Mouse (Mus musculus) adrenal gland, adult 2 months (tissue): ENCODE results near the gene Rtp2. TPM values are rescaled to one million over a fixed set of nuclear protein-coding genes. Genes with fewer than 3 reads are reported as not detected.

Experiments used
- DNase-seq: peaks from one replicate; pipeline ENCODE4 v3.0.0; 2021
- long read RNA-seq: library from polyadenylated mRNA; stranded (forward); transcript quantifications from one replicate; pipeline ENCODE4 v2.0.0, GENCODE M21; 2021
- polyA plus RNA-seq: library from polyadenylated mRNA; depleted of rRNA; stranded (reverse); fragments of >200 nt; gene quantifications from 2 replicates; pipeline ENCODE4 v1.2.3, GENCODE M21; 2012; rRNA removed
- total RNA-seq, 2 experiments: library from RNA; stranded (reverse); gene quantifications; 2 replicates each; pipeline ENCODE4 v1.2.3; 2021

Rtp2 gene
- total RNA-seq (not detected), polyA plus RNA-seq (not detected in 2 replicates)
- long read RNA-seq: 0 reads

GRCm38 (mm10) chr16:23932294-23932693, at the start of gene Rtp2:
Gene Rtp2 (minus strand): TSS chr16:23932394.
- no peak for DNase-seq

GRCm38 (mm10) chr16:23980991-23981720, 49.0 kb upstream of the Rtp2 start:
- DNase-seq: peak; percentile 72

- no peak for DNase-seq
These were observed 48.1 kb upstream of the Rtp2 start for GRCm38 (mm10) chr16:23980201-23980870.

GRCm38 (mm10) chr16:23979446-23979845, 47.3 kb upstream of the Rtp2 start:
- peak; percentile 59 for DNase-seq

GRCm38 (mm10) chr16:23978495-23978894, 46.3 kb upstream of the Rtp2 start:
- DNase-seq: no peak

- DNase-seq: no peak
These were observed 45.5 kb upstream of the Rtp2 start for GRCm38 (mm10) chr16:23977732-23978131.

GRCm38 (mm10) chr16:23976196-23976595, 44.0 kb upstream of the Rtp2 start:
- no peak for DNase-seq

- no peak for DNase-seq
These were observed 41.6 kb upstream of the Rtp2 start for GRCm38 (mm10) chr16:23973635-23974367.

- no peak for DNase-seq
These were observed 40.7 kb upstream of the Rtp2 start for GRCm38 (mm10) chr16:23972901-23973300.

GRCm38 (mm10) chr16:23972126-23972740, 40.0 kb upstream of the Rtp2 start:
- DNase-seq: no peak

- DNase-seq: no peak
These were observed 37.7 kb upstream of the Rtp2 start for GRCm38 (mm10) chr16:23969919-23970318.

GRCm38 (mm10) chr16:23968888-23969287, 36.7 kb upstream of the Rtp2 start:
- DNase-seq: no peak

- DNase-seq: no peak
These were observed 35.1 kb upstream of the Rtp2 start for GRCm38 (mm10) chr16:23967301-23967700.

- DNase-seq: no peak
These were observed 33.9 kb upstream of the Rtp2 start for GRCm38 (mm10) chr16:23966066-23966465.

GRCm38 (mm10) chr16:23964706-23965367, 32.6 kb upstream of the Rtp2 start:
- DNase-seq: no peak

- DNase-seq: peak; percentile 61
These were observed 31.9 kb upstream of the Rtp2 start for GRCm38 (mm10) chr16:23963896-23964668.

GRCm38 (mm10) chr16:23962401-23962800, 30.2 kb upstream of the Rtp2 start:
- peak; percentile 58 for DNase-seq

- no peak for DNase-seq
These were observed 26.7 kb upstream of the Rtp2 start for GRCm38 (mm10) chr16:23958938-23959337.

- no peak for DNase-seq
These were observed 21.7 kb upstream of the Rtp2 start for GRCm38 (mm10) chr16:23953959-23954260.

GRCm38 (mm10) chr16:23953189-23953958, 21.2 kb upstream of the Rtp2 start:
- peak; percentile 54 for DNase-seq
